Mouse (Mus musculus): ENCODE measurements around the gene Smpd3. TPM values are rescaled to one million over a fixed set of nuclear protein-coding genes. Genes with fewer than 3 reads are reported as not detected.
"Not testable (repeated sequence)": the region's sequence is repeated elsewhere in the genome, so short reads cannot be mapped to it uniquely, and the experiment has no call there.

Gene Smpd3
- polyA plus RNA-seq, 2 experiments from 2014 or later, result not detected

GRCm38 (mm10) chr8:106321434-106321833, 16.4 kb downstream of the Smpd3 start:
- no peak for ATAC-seq

GRCm38 (mm10) chr8:106320002-106320401, 17.8 kb downstream of the Smpd3 start:
- ATAC-seq, result no peak

- no peak for ATAC-seq
Measured at GRCm38 (mm10) chr8:106317091-106317490, 20.7 kb downstream of the Smpd3 start.

GRCm38 (mm10) chr8:106316506-106316905, 21.3 kb downstream of the Smpd3 start:
- no peak for ATAC-seq

GRCm38 (mm10) chr8:106315402-106316187, 22.2 kb downstream of the Smpd3 start:
- no peak for ATAC-seq

- ATAC-seq, result no peak
Measured at GRCm38 (mm10) chr8:106313799-106314198, 24.0 kb downstream of the Smpd3 start.

GRCm38 (mm10) chr8:106313120-106313737, 24.6 kb downstream of the Smpd3 start:
- ATAC-seq, result no peak

GRCm38 (mm10) chr8:106311967-106312366, 25.8 kb downstream of the Smpd3 start:
- ATAC-seq, result no peak

- ATAC-seq, result no peak
Measured at GRCm38 (mm10) chr8:106310026-106310652, 27.6 kb downstream of the Smpd3 start.

GRCm38 (mm10) chr8:106308082-106308786, 29.6 kb downstream of the Smpd3 start:
- not testable (repeated sequence) for ATAC-seq

- ATAC-seq, result no peak
Measured at GRCm38 (mm10) chr8:106307586-106307985, 30.2 kb downstream of the Smpd3 start.

GRCm38 (mm10) chr8:106306711-106307248, 31.0 kb downstream of the Smpd3 start:
- not testable (repeated sequence) for ATAC-seq

GRCm38 (mm10) chr8:106306076-106306475, 31.7 kb downstream of the Smpd3 start:
- no peak for ATAC-seq

- no peak for ATAC-seq
Measured at GRCm38 (mm10) chr8:106305301-106305700, 32.5 kb downstream of the Smpd3 start.

- ATAC-seq, result no peak
Measured at GRCm38 (mm10) chr8:106304321-106304720, 33.5 kb downstream of the Smpd3 start.

GRCm38 (mm10) chr8:106300739-106301715, 36.8 kb downstream of the Smpd3 start:
- ATAC-seq, result no peak

- ATAC-seq, result no peak
Measured at GRCm38 (mm10) chr8:106299686-106300085, 38.1 kb downstream of the Smpd3 start.

GRCm38 (mm10) chr8:106298846-106299245, 38.9 kb downstream of the Smpd3 start:
- no peak for ATAC-seq

GRCm38 (mm10) chr8:106298261-106298660, 39.5 kb downstream of the Smpd3 start:
- no peak for ATAC-seq

GRCm38 (mm10) chr8:106292484-106293396, 45.0 kb downstream of the Smpd3 start:
- no peak for ATAC-seq

Measured in activated CD4-positive, CD25-positive, alpha-beta regulatory T cell, adult 4 months (primary cell).